In genomic region chr7:3333542-3333941, GRCm38 (mm10) we compare ENCODE assay signal across 8 mouse cellular contexts. TPM values are rescaled to one million over a fixed set of nuclear protein-coding genes. Genes with fewer than 3 reads are reported as not detected.
DNase-seq lines count a peak whose midpoint lies in the region; ATAC-seq lines count a peak whose summit lies in the region.
"Had no signal": no experiment of that assay in that cellular context is flagged by ENCODE, and none has a peak within 500 bp of the region (broad histone marks: within the 10 kb centered on the region; RNA-seq: fewer than 3 reads in every experiment).

No protein-coding gene starts in this region.

- no peak overlapping the region for H3K27ac ChIP-seq in neural tube, embryonic 11.5 days (ENCODE audit: low read depth, low read length)
- peak overlapping the region; percentile 89; the same call in 1 of the 2 replicates for H3K27ac ChIP-seq in embryonic facial prominence, embryonic 14.5 days (replicated peaks; ENCODE audit: low read depth, low read length)
- H3K27ac ChIP-seq in limb, embryonic 11.5 days (replicated peaks; ENCODE audit: low read depth, low read length): no peak overlapping the region

- 7% methylated on average over 5 of the region's 5 CpGs for WGBS in neural tube, embryonic 11.5 days
- 11% methylated on average over 5 of the region's 5 CpGs for WGBS in embryonic facial prominence, embryonic 14.5 days
- 13% methylated on average over 5 of the region's 5 CpGs for WGBS in limb, embryonic 11.5 days

- H3K9me3 ChIP-seq in neural tube, embryonic 11.5 days (ENCODE audit: control insufficient read depth, low read length): no peaks in the 10 kb centered on the region
- H3K9me3 ChIP-seq in embryonic facial prominence, embryonic 14.5 days (ENCODE audit: control insufficient read depth, low read length): no peaks in the 10 kb centered on the region
- H3K9me3 ChIP-seq in limb, embryonic 11.5 days (ENCODE audit: control insufficient read depth, low read length): no peaks in the 10 kb centered on the region

- peak overlapping the region; percentile 74 for H3K9ac ChIP-seq in neural tube, embryonic 11.5 days (ENCODE audit: low read length)
- peak overlapping the region; percentile 81 for H3K9ac ChIP-seq in embryonic facial prominence, embryonic 14.5 days (ENCODE audit: low read depth, low read length)
- peak overlapping the region; percentile 80 for H3K9ac ChIP-seq in limb, embryonic 11.5 days (ENCODE audit: low read length)

- H3K4me1 ChIP-seq in neural tube, embryonic 11.5 days (ENCODE audit: control insufficient read depth, insufficient read depth, low read length): 0 out of 2 replicates have a peak, but pooled peaks cover 6% of the 10 kb centered on the region
- peaks cover 13% of the 10 kb centered on the region; the same call in 1 of the 2 replicates for H3K4me1 ChIP-seq in embryonic facial prominence, embryonic 14.5 days (ENCODE audit: control insufficient read depth, insufficient read depth, low read length)
- peaks cover 7% of the 10 kb centered on the region for H3K4me1 ChIP-seq in limb, embryonic 11.5 days (ENCODE audit: control insufficient read depth, insufficient read depth, low read length)

- no peaks in the 10 kb centered on the region for H3K27me3 ChIP-seq in neural tube, embryonic 11.5 days (ENCODE audit: control insufficient read depth, insufficient read depth, low read length)
- no peaks in the 10 kb centered on the region for H3K27me3 ChIP-seq in embryonic facial prominence, embryonic 14.5 days (replicated peaks; ENCODE audit: control insufficient read depth, insufficient read depth, low read length)
- H3K27me3 ChIP-seq in limb, embryonic 11.5 days (ENCODE audit: control insufficient read depth, insufficient read depth, low read length): no peaks in the 10 kb centered on the region

- intact Hi-C loops in gastrocnemius, postnatal 36 days (cut with DNase I): no loop called here

- H3K36me3 ChIP-seq in neural tube, embryonic 11.5 days (ENCODE audit: control insufficient read depth, insufficient read depth, low read length): no peaks in the 10 kb centered on the region
- H3K36me3 ChIP-seq in embryonic facial prominence, embryonic 14.5 days (ENCODE audit: control insufficient read depth, insufficient read depth, low read length): no peaks in the 10 kb centered on the region
- no peaks in the 10 kb centered on the region for H3K36me3 ChIP-seq in limb, embryonic 11.5 days (ENCODE audit: control insufficient read depth, insufficient read depth, low read length)

- peak overlapping the region; percentile 57 for H3K4me2 ChIP-seq in neural tube, embryonic 11.5 days (ENCODE audit: low read depth)
- peak overlapping the region; percentile 69 for H3K4me2 ChIP-seq in embryonic facial prominence, embryonic 14.5 days (ENCODE audit: low read depth, low read length)
- peak overlapping the region; percentile 64 for H3K4me2 ChIP-seq in limb, embryonic 11.5 days (ENCODE audit: low read depth, severe bottlenecking)

- DNase-seq in neural tube, embryonic 11.5 days (ENCODE audit: low spot score): no peak
- DNase-seq in neural tube, embryonic 10.5 days (ENCODE audit: extremely low spot score, low spot score): no peak
- peak; percentile 9 for DNase-seq in embryonic facial prominence, embryonic 14.5 days (ENCODE audit: low spot score)
- no peak for DNase-seq in limb, embryonic 11.5 days (ENCODE audit: low spot score)
- no peak for DNase-seq in gastrocnemius, postnatal 36 days
- no peak for DNase-seq in urinary bladder, postnatal 36 days (ENCODE audit: low spot score in 2 of 2)
- DNase-seq in kidney, adult 18-20 months: no peak
- DNase-seq: adrenal gland, postnatal 14 days had no signal

- peak overlapping the region; percentile 71 for H3K4me3 ChIP-seq in neural tube, embryonic 11.5 days (ENCODE audit: low read depth, low read length)
- H3K4me3 ChIP-seq in embryonic facial prominence, embryonic 14.5 days (ENCODE audit: low read depth, low read length): peak overlapping the region; percentile 70
- H3K4me3 ChIP-seq in limb, embryonic 11.5 days (ENCODE audit: low read depth, low read length): peak overlapping the region; percentile 61

- no peak for ATAC-seq in neural tube, embryonic 11.5 days (ENCODE audit: insufficient read depth, low FRiP score, low TSS enrichment)
- ATAC-seq in embryonic facial prominence, embryonic 14.5 days (ENCODE audit: low read depth): no peak
- ATAC-seq in limb, embryonic 11.5 days (ENCODE audit: insufficient number of reproducible peaks, low FRiP score, low TSS enrichment, low read depth): no peak

RNA-seq across cellular contexts. Expression of gene Cacng7, which starts 0.8 kb away (rescaled TPM):
- polyA plus RNA-seq in neural tube, embryonic 11.5 days (2014; fragmentation: Nextera tagmentation; extraction: Ambion mirVana): 2.9 and 3.5 TPM in 2 replicates
- 1.7 and 3.1 TPM in 2 replicates for polyA plus RNA-seq in embryonic facial prominence, embryonic 14.5 days (2014; fragmentation: Nextera tagmentation; extraction: Ambion mirVana)
- 2.0 and 2.6 TPM in 2 replicates for polyA plus RNA-seq in limb, embryonic 11.5 days (2014; fragmentation: Nextera tagmentation; extraction: Ambion mirVana)
- total RNA-seq in gastrocnemius, postnatal 36 days (2021): 1 to 10 TPM; 9.0 to 9.7 TPM

RNA-seq across cellular contexts. Expression of gene Prkcg, which starts 44.6 kb away (rescaled TPM):
- polyA plus RNA-seq in neural tube, embryonic 11.5 days (2014; fragmentation: Nextera tagmentation; extraction: Ambion mirVana): 0.32 and 0.77 TPM in 2 replicates
- 0.10 and 0.15 TPM in 2 replicates for polyA plus RNA-seq in embryonic facial prominence, embryonic 14.5 days (2014; fragmentation: Nextera tagmentation; extraction: Ambion mirVana)
- 0.07 and 0.12 TPM in 2 replicates for polyA plus RNA-seq in limb, embryonic 11.5 days (2014; fragmentation: Nextera tagmentation; extraction: Ambion mirVana)
- total RNA-seq in gastrocnemius, postnatal 36 days (2021): 1 to 10 TPM in 1 of 2 experiments, under 1 TPM in 1; 0.99 to 1.2 TPM

RNA-seq across cellular contexts. Expression of gene Myadm, which starts 44.7 kb away (rescaled TPM):
- polyA plus RNA-seq in neural tube, embryonic 11.5 days (2014; fragmentation: Nextera tagmentation; extraction: Ambion mirVana): 46.7 and 48.3 TPM in 2 replicates
- 149 and 178 TPM in 2 replicates for polyA plus RNA-seq in embryonic facial prominence, embryonic 14.5 days (2014; fragmentation: Nextera tagmentation; extraction: Ambion mirVana)
- 37.7 and 40.2 TPM in 2 replicates for polyA plus RNA-seq in limb, embryonic 11.5 days (2014; fragmentation: Nextera tagmentation; extraction: Ambion mirVana)
- total RNA-seq in gastrocnemius, postnatal 36 days (2021): 10 to 100 TPM; 26.8 to 30.9 TPM

RNA-seq across cellular contexts. Expression of gene Cacng8, which starts 56.9 kb away (rescaled TPM):
- 4.9 and 5.1 TPM in 2 replicates for polyA plus RNA-seq in neural tube, embryonic 11.5 days (2014; fragmentation: Nextera tagmentation; extraction: Ambion mirVana)
- 1.3 and 3.3 TPM in 2 replicates for polyA plus RNA-seq in embryonic facial prominence, embryonic 14.5 days (2014; fragmentation: Nextera tagmentation; extraction: Ambion mirVana)
- polyA plus RNA-seq in limb, embryonic 11.5 days (2014; fragmentation: Nextera tagmentation; extraction: Ambion mirVana): 6.8 and 7.0 TPM in 2 replicates
- not detected for total RNA-seq in gastrocnemius, postnatal 36 days (2021)
